9 mouse cellular contexts compared by ENCODE assay signal in genomic region chr12:100166177-100166576, GRCm38 (mm10). TPM values are rescaled to one million over a fixed set of nuclear protein-coding genes. Genes with fewer than 3 reads are reported as not detected.
DNase-seq lines count a peak whose midpoint lies in the region; ATAC-seq and TF ChIP-seq lines count a peak whose summit lies in the region.
"Had no signal": no experiment of that assay in that cellular context is flagged by ENCODE, and none has a peak within 500 bp of the region (broad histone marks: within the 10 kb centered on the region; RNA-seq: fewer than 3 reads in every experiment).

No protein-coding gene starts in this region.

- no peaks in the 10 kb centered on the region for H3K79me2 ChIP-seq in heart, adult 2 months (replicated peaks; ENCODE audit: control insufficient read depth, insufficient read depth, low read length)

- 35% methylated on average over 3 of the region's 3 CpGs for WGBS in heart, adult 2 months
- 27% methylated on average over 3 of the region's 3 CpGs for WGBS in heart, embryonic 10.5 days
- WGBS in embryonic facial prominence, embryonic 10.5 days, result 32% methylated on average over 3 of the region's 3 CpGs
- 7% methylated on average over 3 of the region's 3 CpGs for WGBS in hindbrain, embryonic 16.5 days

- DNase-seq in heart, adult 2 months, result peak; percentile 11 to 28
- no peak for DNase-seq in heart, embryonic 10.5 days (ENCODE audit: low spot score)
- DNase-seq in ES-E14 (ENCODE audit: low read depth, low spot score), result no peak
- peak; percentile 46 for DNase-seq in embryonic facial prominence, embryonic 10.5 days (ENCODE audit: low spot score)
- DNase-seq in lung, adult 18-20 months, result peak; percentile 33 to 41
- DNase-seq in urinary bladder, postnatal 10 days (ENCODE audit: low spot score), result no peak

- H3K9me3 ChIP-seq in heart, embryonic 10.5 days, result no peaks in the 10 kb centered on the region
- H3K9me3 ChIP-seq in ES-E14 (ENCODE audit: control insufficient read depth, insufficient read depth, low read depth, low read length), result no peaks in the 10 kb centered on the region
- H3K9me3 ChIP-seq in embryonic facial prominence, embryonic 10.5 days, result no peaks in the 10 kb centered on the region
- H3K9me3 ChIP-seq in hindbrain, embryonic 16.5 days (ENCODE audit: control insufficient read depth, low read length), result no peaks in the 10 kb centered on the region
- H3K9me3 ChIP-seq: liver, embryonic 15.5 days had no signal

- H3K27me3 ChIP-seq in heart, adult 2 months (ENCODE audit: control insufficient read depth, insufficient read depth, low read length), result no peaks in the 10 kb centered on the region
- no peaks in the 10 kb centered on the region for H3K27me3 ChIP-seq in heart, embryonic 10.5 days (ENCODE audit: insufficient read depth, poor library complexity, severe bottlenecking)
- no peaks in the 10 kb centered on the region for H3K27me3 ChIP-seq in embryonic facial prominence, embryonic 10.5 days (replicated peaks; ENCODE audit: low read depth, poor library complexity, severe bottlenecking)
- no peaks in the 10 kb centered on the region; the same call in 1 of the 2 replicates for H3K27me3 ChIP-seq in hindbrain, embryonic 16.5 days (replicated peaks; ENCODE audit: control insufficient read depth, insufficient read depth, low read length)
- H3K27me3 ChIP-seq: liver, embryonic 15.5 days had no signal

- H3K36me3 ChIP-seq in heart, adult 2 months (ENCODE audit: control insufficient read depth, insufficient read depth, low read length), result no peaks in the 10 kb centered on the region
- H3K36me3 ChIP-seq in heart, embryonic 10.5 days, result no peaks in the 10 kb centered on the region
- H3K36me3 ChIP-seq in ES-E14 (ENCODE audit: control insufficient read depth, insufficient read depth, low read length, poor library complexity, severe bottlenecking), result no peaks in the 10 kb centered on the region
- no peaks in the 10 kb centered on the region for H3K36me3 ChIP-seq in embryonic facial prominence, embryonic 10.5 days (replicated peaks)
- H3K36me3 ChIP-seq in hindbrain, embryonic 16.5 days (ENCODE audit: control insufficient read depth, insufficient read depth, low read length), result no peaks in the 10 kb centered on the region
- H3K36me3 ChIP-seq: liver, embryonic 15.5 days had no signal

- H3K9ac ChIP-seq in heart, adult 2 months (ENCODE audit: low read depth, low read length), result no peak overlapping the region
- no peak overlapping the region for H3K9ac ChIP-seq in ES-E14 (ENCODE audit: insufficient read depth, low read depth, low read length, poor library complexity, severe bottlenecking)
- no peak overlapping the region for H3K9ac ChIP-seq in hindbrain, embryonic 16.5 days (ENCODE audit: low read depth, low read length)
- H3K9ac ChIP-seq: liver, embryonic 15.5 days had no signal

- TF ChIP-seq EP300 in heart, adult 2 months (IDR thresholded peaks at IDR 0.05; ENCODE audit: insufficient read depth, low read depth, low read length), result no peak

- intact Hi-C loops in heart, adult 2 months (cut with DNase I), result loop anchor here (10.0 kb wide), 1 partner anchor 669 kb away; no protein-coding TSS in a partner anchor

- TF ChIP-seq POLR2A in heart, adult 2 months (IDR thresholded peaks at IDR 0.05; ENCODE audit: insufficient read depth, low read depth, low read length), result no peak

- no peak overlapping the region for H3K27ac ChIP-seq in heart, adult 2 months
- no peak overlapping the region for H3K27ac ChIP-seq in heart, embryonic 10.5 days
- no peak overlapping the region for H3K27ac ChIP-seq in ES-E14 (ENCODE audit: insufficient read depth, low read depth, low read length, poor library complexity, severe bottlenecking)
- no peak overlapping the region for H3K27ac ChIP-seq in embryonic facial prominence, embryonic 10.5 days (replicated peaks)
- H3K27ac ChIP-seq in hindbrain, embryonic 16.5 days (ENCODE audit: low read depth, low read length), result no peak overlapping the region; the same call in 1 of the 2 replicates
- H3K27ac ChIP-seq: liver, embryonic 15.5 days had no signal

- no peak overlapping the region for H3K4me2 ChIP-seq in hindbrain, embryonic 16.5 days (ENCODE audit: low read length)
- H3K4me2 ChIP-seq: liver, embryonic 15.5 days had no signal

- no peak overlapping the region for H3K4me3 ChIP-seq in heart, adult 2 months
- H3K4me3 ChIP-seq in heart, embryonic 10.5 days, result no peak overlapping the region
- H3K4me3 ChIP-seq in ES-E14 (ENCODE audit: insufficient read depth in 1 of 2, low read depth in 1 of 2, low read length in 2 of 2, poor library complexity in 1 of 2, severe bottlenecking in 1 of 2), result no peak overlapping the region
- H3K4me3 ChIP-seq in embryonic facial prominence, embryonic 10.5 days, result no peak overlapping the region
- H3K4me3 ChIP-seq in hindbrain, embryonic 16.5 days (ENCODE audit: low read length), result no peak overlapping the region
- H3K4me3 ChIP-seq: liver, embryonic 15.5 days had no signal

- peaks cover 2% of the 10 kb centered on the region; the same call in 1 of the 2 replicates for H3K4me1 ChIP-seq in heart, adult 2 months (ENCODE audit: control insufficient read depth, insufficient read depth, low read length)
- H3K4me1 ChIP-seq in heart, embryonic 10.5 days, result peaks cover 12% of the 10 kb centered on the region
- peaks cover 3 to 6% of the 10 kb centered on the region in 2 experiments for H3K4me1 ChIP-seq in ES-E14 (ENCODE audit: control insufficient read depth in 2 of 2, insufficient read depth in 2 of 2, low read length in 2 of 2, poor library complexity in 1 of 2)
- peaks cover 12% of the 10 kb centered on the region for H3K4me1 ChIP-seq in embryonic facial prominence, embryonic 10.5 days
- peaks cover 8% of the 10 kb centered on the region for H3K4me1 ChIP-seq in hindbrain, embryonic 16.5 days (ENCODE audit: control insufficient read depth, insufficient read depth, low read depth, low read length)

- TF ChIP-seq CTCF in heart, adult 2 months (IDR thresholded peaks at IDR 0.05), result peak; percentile 63

- peak; percentile 84 for ATAC-seq in hindbrain, embryonic 16.5 days
- ATAC-seq in neutrophil, adult 5-6 weeks (ENCODE audit: extremely low read depth, insufficient number of reproducible peaks, low FRiP score, poor library complexity, severe bottlenecking), result 0 out of 2 replicates have a peak, but pooled peaks have one; percentile 26

- in situ Hi-C loops in ES-E14 (cut with MboI; ENCODE audit: low sequenced_read_pairs in 2 of 2, unreplicated experiment in 2 of 2), result loop anchor here (10.0 to 25.0 kb wide), 2 partner anchors 319 to 671 kb away; no protein-coding TSS in a partner anchor

TF ChIP-seq in ES-E14, 5 proteins besides CTCF, POLR2A, EP300 and RAD21:
- no peak for TF ChIP-seq MAFK (IDR thresholded peaks at IDR 0.05; ENCODE audit: insufficient read depth, low read depth, low read length)
- TF ChIP-seq ZC3H11A (IDR thresholded peaks at IDR 0.05; ENCODE audit: borderline replicate concordance, low read depth, low read length), result peak; percentile 61
TF ChIP-seq in ES-E14: peak in this region for 1.

RNA-seq across cellular contexts. Expression of gene Nrde2, which starts 6.7 kb away (rescaled TPM):
- total RNA-seq in heart, adult 2 months (2021), result 10 to 100 TPM in 1 of 2 experiments, 1 to 10 TPM in 1; 7.9 to 11.0 TPM
- polyA plus RNA-seq in heart, adult 2 months (2012; rRNA removed), result 5.1 and 6.9 TPM in 2 replicates
- polyA plus RNA-seq in heart, embryonic 10.5 days (2016; fragmentation: Nextera tagmentation; extraction: Ambion mirVana), result 10.3 and 12.0 TPM in 2 replicates
- 36.4 and 41.8 TPM in 2 replicates for total RNA-seq in ES-E14 (2012; rRNA removed)
- 16.0 and 16.2 TPM in 2 replicates for polyA plus RNA-seq in embryonic facial prominence, embryonic 10.5 days (2016; fragmentation: Nextera tagmentation; extraction: Ambion mirVana)
- 11.9 and 13.6 TPM in 2 replicates for polyA plus RNA-seq in hindbrain, embryonic 16.5 days (2015; fragmentation: Nextera tagmentation; extraction: Ambion mirVana)
- total RNA-seq in neutrophil, adult 5-6 weeks (2017), result 29.8 and 32.6 TPM in 2 replicates

RNA-seq across cellular contexts. Expression of gene Calm1, which starts 33.1 kb away (rescaled TPM):
- 100 to 1,000 TPM; 224 to 240 TPM for total RNA-seq in heart, adult 2 months (2021)
- 99.2 and 105 TPM in 2 replicates for polyA plus RNA-seq in heart, adult 2 months (2012; rRNA removed)
- polyA plus RNA-seq in heart, embryonic 10.5 days (2016; fragmentation: Nextera tagmentation; extraction: Ambion mirVana), result 841 and 1,083 TPM in 2 replicates
- total RNA-seq in ES-E14 (2012; rRNA removed), result 416 and 537 TPM in 2 replicates
- polyA plus RNA-seq in embryonic facial prominence, embryonic 10.5 days (2016; fragmentation: Nextera tagmentation; extraction: Ambion mirVana), result 1,151 and 1,166 TPM in 2 replicates
- 2,854 and 3,176 TPM in 2 replicates for polyA plus RNA-seq in hindbrain, embryonic 16.5 days (2015; fragmentation: Nextera tagmentation; extraction: Ambion mirVana)
- 524 and 677 TPM in 2 replicates for total RNA-seq in neutrophil, adult 5-6 weeks (2017)

RNA-seq across cellular contexts. Expression of gene Psmc1, which starts 56.2 kb away (rescaled TPM):
- 100 to 1,000 TPM; 124 to 132 TPM for total RNA-seq in heart, adult 2 months (2021)
- 40.8 and 61.1 TPM in 2 replicates for polyA plus RNA-seq in heart, adult 2 months (2012; rRNA removed)
- polyA plus RNA-seq in heart, embryonic 10.5 days (2016; fragmentation: Nextera tagmentation; extraction: Ambion mirVana), result 278 and 309 TPM in 2 replicates
- 178 and 264 TPM in 2 replicates for total RNA-seq in ES-E14 (2012; rRNA removed)
- 392 and 405 TPM in 2 replicates for polyA plus RNA-seq in embryonic facial prominence, embryonic 10.5 days (2016; fragmentation: Nextera tagmentation; extraction: Ambion mirVana)
- 276 and 284 TPM in 2 replicates for polyA plus RNA-seq in hindbrain, embryonic 16.5 days (2015; fragmentation: Nextera tagmentation; extraction: Ambion mirVana)
- total RNA-seq in neutrophil, adult 5-6 weeks (2017), result 76.6 and 118 TPM in 2 replicates

Comparison
In these comparisons a context has a peak if more than half of its experiments do, and no peak if none do; other contexts are left out.
1. DNase-seq: peak in heart, adult 2 months (2 of 2), embryonic facial prominence, embryonic 10.5 days (single experiment) and lung, adult 18-20 months (2 of 2); none in heart, embryonic 10.5 days (single experiment), ES-E14 (single experiment) and urinary bladder, postnatal 10 days (single experiment).